Mouse (Mus musculus): ENCODE data around the gene Chst11. TPM values are rescaled to one million over a fixed set of nuclear protein-coding genes. Genes with fewer than 3 reads are reported as not detected.

Chst11 gene
- polyA plus RNA-seq, 1 experiment, result 21.1 TPM

GRCm38 (mm10) chr10:83242106-83242686 lies 256.9 kb downstream of the Chst11 start:
- H3K4me1 ChIP-seq (ENCODE audit: control insufficient read depth, insufficient read depth, low read length), result no peaks in the 10 kb centered on the region
- H3K27ac ChIP-seq (ENCODE audit: insufficient read depth, low read length), result no peak overlapping the region

GRCm38 (mm10) chr10:83244131-83244530 lies 258.8 kb downstream of the Chst11 start:
- TF ChIP-seq POLR2A (IDR thresholded peaks at IDR 0.05; ENCODE audit: borderline replicate concordance, insufficient read depth, low read length) (no peak), CTCF (IDR thresholded peaks at IDR 0.05; ENCODE audit: borderline replicate concordance, insufficient read depth, low read depth, low read length) (no peak)
- Histone ChIP-seq H3K4me3 (replicated peaks; ENCODE audit: insufficient read depth, low read depth, low read length) (no peak overlapping the region), H3K4me1 (ENCODE audit: control insufficient read depth, insufficient read depth, low read length) (no peaks in the 10 kb centered on the region), H3K27ac (ENCODE audit: insufficient read depth, low read length) (no peak overlapping the region), H3K27me3 (ENCODE audit: control insufficient read depth, insufficient read depth, low read length) (no peaks in the 10 kb centered on the region)
- DNase-seq, result no peak
- 56% methylated on average over 6 of the region's 6 CpGs for WGBS

More at GRCm38 (mm10) chr10:83242106-83242686, 256.9 kb downstream of the Chst11 start:
- H3K4me3 ChIP-seq (replicated peaks; ENCODE audit: insufficient read depth, low read depth, low read length), result no peak overlapping the region
- DNase-seq, result no peak
- H3K27me3 ChIP-seq (ENCODE audit: control insufficient read depth, insufficient read depth, low read length), result no peaks in the 10 kb centered on the region
- TF ChIP-seq POLR2A (IDR thresholded peaks at IDR 0.05; ENCODE audit: borderline replicate concordance, insufficient read depth, low read length) (no peak), CTCF (IDR thresholded peaks at IDR 0.05; ENCODE audit: borderline replicate concordance, insufficient read depth, low read depth, low read length) (no peak)
- 50% methylated on average over 11 of the region's 11 CpGs for WGBS

Other genes with a start within 250 kb of the Chst11 start
- gene Nfyb, start 221.4 kb upstream of the Chst11 start, polyA plus RNA-seq (2012; rRNA removed), result 28.7 and 31.8 TPM in 2 replicates
- gene Txnrd1, start 151.5 kb upstream of the Chst11 start, polyA plus RNA-seq (2012; rRNA removed), result 48.6 and 50.9 TPM in 2 replicates
- 0.90 and 1.0 TPM in 2 replicates for gene Eid3, start 118.9 kb upstream of the Chst11 start, polyA plus RNA-seq (2012; rRNA removed)